Mouse (Mus musculus) kidney, adult 2 months (tissue): Measurements from ENCODE around the gene Alg5. TPM values are rescaled to one million over a fixed set of nuclear protein-coding genes. Genes with fewer than 3 reads are reported as not detected.

Experiments used
- DNase-seq: peaks from one replicate; pipeline ENCODE4 v3.0.0; 2021
- H3K27ac ChIP-seq: fragments of 200-500 bp; 2 replicates; pipeline ENCODE4 v1.5.1; 2012; ENCODE audit warnings: low read depth, low read length, control low read depth, inconsistent platforms; ENCODE audit not compliant: insufficient read depth
- H3K27me3 ChIP-seq: fragments of 200-500 bp; replicated peaks from 2 replicates; pipeline ENCODE4 v1.6.1; 2012; ENCODE audit warnings: mild to moderate bottlenecking, moderate library complexity, low read length, inconsistent platforms; ENCODE audit not compliant: control insufficient read depth, insufficient read depth
- H3K36me3 ChIP-seq: fragments of 200-500 bp; 2 replicates; pipeline ENCODE4 v1.6.1; 2012; ENCODE audit warnings: mild to moderate bottlenecking, moderate library complexity, low read length, inconsistent platforms; ENCODE audit not compliant: control insufficient read depth, insufficient read depth
- H3K4me1 ChIP-seq: fragments of 200-500 bp; 2 replicates; pipeline ENCODE4 v1.6.1; 2011; ENCODE audit warnings: low read length; ENCODE audit not compliant: control insufficient read depth, insufficient read depth
- H3K4me3 ChIP-seq: fragments of 200-500 bp; 2 replicates; pipeline ENCODE4 v1.5.1; 2011; ENCODE audit warnings: mild to moderate bottlenecking, low read depth, low read length, control low read depth; ENCODE audit not compliant: insufficient read depth
- CTCF ChIP-seq: fragments of 200-500 bp; conservative IDR thresholded peaks from 2 replicates; pipeline ENCODE4 v1.5.1; 2011; ENCODE audit warnings: low read depth, mild to moderate bottlenecking, control low read depth, low read length, moderate library complexity, mixed read lengths; ENCODE audit not compliant: insufficient read depth, insufficient read length
- POLR2A ChIP-seq: fragments of 200-500 bp; IDR thresholded peaks from one replicate; pipeline ENCODE4 v1.6.1; 2011; ENCODE audit warnings: low read depth, low read length, control low read depth
- whole genome bisulfite sequencing: fragments of 180-500 bp; shearing (Covaris S2); methylation state at CpG from one replicate; pipeline ENCODE4 v1.1.7; 2018; 5-methylcytosine and 5-hydroxymethylcytosine counted together
- polyA plus RNA-seq: library from polyadenylated mRNA; depleted of rRNA; stranded (reverse); fragments of >200 nt; gene quantifications from 2 replicates; pipeline ENCODE4 v1.2.3, GENCODE M21; 2012

Gene Alg5
- polyA plus RNA-seq, 1 experiment: 22.2 TPM

DNA sequence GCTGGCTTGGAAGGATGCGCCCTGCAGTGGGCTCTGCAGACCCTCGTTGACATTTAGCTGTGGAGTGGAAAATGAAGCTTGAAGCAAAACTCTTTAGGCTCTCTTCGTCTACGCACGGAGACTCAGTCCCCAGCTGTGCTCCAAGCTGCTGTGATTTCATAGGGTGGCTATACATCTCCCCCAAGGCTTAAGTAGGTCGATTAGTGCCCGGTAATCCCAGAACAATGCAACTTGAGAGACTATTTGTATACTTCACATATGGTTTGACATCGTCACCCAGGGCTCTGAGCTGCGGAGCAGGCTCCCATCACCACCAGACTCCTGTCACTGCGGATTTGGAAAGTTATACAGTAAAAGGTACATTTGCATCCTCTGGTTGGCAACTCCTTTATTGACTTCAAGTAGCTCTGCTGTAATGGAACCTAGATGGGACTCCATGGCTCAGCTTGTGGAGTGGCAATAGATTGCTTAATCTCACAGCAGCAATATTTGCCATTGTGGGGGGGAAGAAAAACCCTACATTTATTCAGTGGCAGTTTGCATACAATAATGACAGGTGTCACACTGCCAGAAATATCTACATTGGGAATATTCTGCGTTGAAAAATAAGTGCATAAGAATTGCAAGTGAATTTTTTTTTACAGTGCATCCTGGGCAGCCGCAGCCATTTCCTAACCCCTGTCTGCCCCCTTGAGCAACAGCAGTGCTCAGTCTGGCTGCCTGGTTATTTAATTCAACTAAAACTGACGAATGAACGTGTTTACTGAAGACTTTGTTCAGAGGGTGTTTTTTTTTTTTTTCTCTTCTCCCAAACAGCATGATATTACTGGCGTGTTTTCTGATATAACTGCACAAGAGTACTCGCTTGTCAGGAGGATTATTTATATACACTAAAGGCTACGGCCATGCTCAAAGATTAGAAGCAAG is 34.3 kb downstream of the Alg5 start:
- no peaks in the 10 kb centered on the region for H3K27me3 ChIP-seq
- no peak for DNase-seq
- H3K27ac ChIP-seq: no peak overlapping the region
- TF ChIP-seq POLR2A: no peak
- TF ChIP-seq CTCF: no peak
- H3K36me3 ChIP-seq: no peaks in the 10 kb centered on the region
- no peaks in the 10 kb centered on the region for H3K4me1 ChIP-seq
- 82% methylated on average over 17 of the region's 17 CpGs for WGBS
- H3K4me3 ChIP-seq: no peak overlapping the region

DNA sequence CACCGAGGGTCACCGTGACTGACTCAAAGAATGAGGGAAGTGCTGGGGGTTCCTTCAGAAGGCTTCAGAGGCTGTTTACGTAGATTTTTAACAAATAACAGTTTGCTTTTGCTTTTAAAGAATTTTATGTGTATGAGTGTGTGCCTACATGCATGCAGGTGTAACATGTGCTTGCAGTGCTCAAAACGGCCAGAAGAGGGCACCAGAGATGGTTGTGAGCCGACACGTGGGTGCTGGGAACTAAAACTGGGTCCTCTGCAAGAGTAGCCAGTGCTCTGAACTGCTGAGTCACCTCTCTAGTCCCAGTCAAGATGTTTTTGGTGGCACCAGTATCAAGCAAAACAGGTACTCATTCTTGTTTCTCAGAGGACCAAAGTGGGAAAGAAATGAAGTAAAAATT is 38.3 kb downstream of the Alg5 start:
- Histone ChIP-seq H3K4me1 (no peaks in the 10 kb centered on the region), H3K27ac (no peak overlapping the region), H3K36me3 (no peaks in the 10 kb centered on the region), H3K4me3 (no peak overlapping the region), H3K27me3 (no peaks in the 10 kb centered on the region; the same call in 1 of the 2 replicates)
- DNase-seq: no peak
- TF ChIP-seq CTCF: 0 out of 2 replicates have a peak, but pooled peaks have one; percentile 8
- TF ChIP-seq POLR2A: no peak
- WGBS: 81% methylated on average over 6 of the region's 6 CpGs

GRCm38 (mm10) chr3:54775989-54776631 is 40.8 kb downstream of the Alg5 start:
- no peak overlapping the region for H3K27ac ChIP-seq
- 67% methylated on average over 7 of the region's 7 CpGs for WGBS
- no peaks in the 10 kb centered on the region for H3K4me1 ChIP-seq
- H3K4me3 ChIP-seq: no peak overlapping the region
- DNase-seq: no peak
- H3K27me3 ChIP-seq: no peaks in the 10 kb centered on the region; the same call in 1 of the 2 replicates
- TF ChIP-seq CTCF: no peak
- TF ChIP-seq POLR2A: no peak
- H3K36me3 ChIP-seq: no peaks in the 10 kb centered on the region

GRCm38 (mm10) chr3:54790601-54791000 is 55.3 kb downstream of the Alg5 start:
- Histone ChIP-seq H3K27ac (no peak overlapping the region), H3K4me3 (no peak overlapping the region), H3K36me3 (no peaks in the 10 kb centered on the region), H3K4me1 (no peaks in the 10 kb centered on the region), H3K27me3 (no peaks in the 10 kb centered on the region)
- DNase-seq: no peak
- 58% methylated on average over 2 of the region's 2 CpGs for WGBS
- TF ChIP-seq POLR2A: no peak
- no peak for TF ChIP-seq CTCF

DNA sequence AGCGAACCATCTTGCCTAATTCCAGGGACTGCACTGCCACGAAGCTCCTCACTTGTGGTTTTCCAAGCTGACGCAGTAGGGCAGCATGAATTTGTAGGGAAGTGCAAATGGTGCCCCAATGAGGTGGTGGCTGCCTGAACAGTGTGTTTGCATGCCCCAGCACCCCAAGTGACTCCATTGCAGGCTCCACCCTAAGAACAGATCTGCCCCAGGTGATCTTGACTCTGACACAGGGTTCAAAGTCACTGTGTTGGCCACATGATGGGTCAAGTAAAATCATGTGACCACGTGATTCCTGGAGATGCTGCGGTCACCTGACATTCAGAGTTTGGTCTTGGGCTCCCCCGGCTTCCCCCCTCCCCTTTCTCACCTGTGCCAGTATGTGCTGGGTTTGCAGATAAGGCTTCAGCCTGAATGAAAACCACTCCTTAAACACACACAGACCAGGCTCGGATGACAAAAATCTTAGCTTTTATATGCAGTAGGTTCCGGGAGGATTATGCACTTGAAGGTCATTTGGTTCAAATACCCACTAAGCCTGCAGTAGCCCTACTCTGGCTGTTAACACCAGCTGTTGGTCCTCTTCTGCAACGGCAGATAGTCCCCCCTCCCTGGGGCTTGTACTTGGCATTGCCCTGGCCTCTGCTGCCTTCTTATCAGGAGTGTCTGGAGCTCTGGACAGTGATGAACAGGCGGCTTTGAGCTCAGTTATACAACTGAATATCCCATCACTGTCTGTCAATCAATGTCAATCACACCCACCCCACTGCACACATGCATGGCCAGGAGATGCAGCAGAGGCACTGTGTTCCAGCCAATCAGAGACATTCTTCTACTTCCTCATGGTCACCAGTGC is 56.7 kb downstream of the Alg5 start:
- Histone ChIP-seq H3K4me1 (no peaks in the 10 kb centered on the region), H3K27ac (no peak overlapping the region), H3K4me3 (no peak overlapping the region), H3K36me3 (no peaks in the 10 kb centered on the region), H3K27me3 (no peaks in the 10 kb centered on the region)
- TF ChIP-seq CTCF: no peak
- 73% methylated on average over 10 of the region's 10 CpGs for WGBS
- no peak for DNase-seq

DNA sequence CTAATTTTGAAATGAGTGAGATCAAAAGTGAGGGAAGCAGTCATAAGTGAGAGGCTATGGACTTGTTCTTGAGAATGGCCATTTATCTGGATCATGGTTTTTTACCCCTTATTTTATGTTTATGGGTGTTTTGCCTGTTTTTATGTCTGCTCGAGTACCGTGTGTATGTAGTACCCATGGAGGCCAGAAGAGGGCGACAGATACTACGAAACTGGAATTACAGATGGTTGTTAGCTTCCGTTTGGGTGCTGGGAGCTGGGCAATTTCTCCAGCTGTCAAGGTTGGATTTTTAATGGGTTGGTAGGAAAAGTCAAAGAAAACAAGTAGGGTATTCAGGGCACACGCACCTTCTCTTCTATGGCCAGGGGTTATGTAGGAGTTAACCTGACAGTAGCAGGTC is 58.4 kb downstream of the Alg5 start:
- Histone ChIP-seq H3K27ac (no peak overlapping the region), H3K4me3 (no peak overlapping the region), H3K36me3 (no peaks in the 10 kb centered on the region), H3K4me1 (no peaks in the 10 kb centered on the region), H3K27me3 (no peaks in the 10 kb centered on the region)
- 90% methylated on average over 6 of the region's 6 CpGs for WGBS
- no peak for DNase-seq
- TF ChIP-seq CTCF (no peak), POLR2A (no peak)
